Mouse (Mus musculus): Measurements from ENCODE around the gene BC028528. TPM values are rescaled to one million over a fixed set of nuclear protein-coding genes. Genes with fewer than 3 reads are reported as not detected.
"Not testable (repeated sequence)": the region's sequence is repeated elsewhere in the genome, so short reads cannot be mapped to it uniquely, and the experiment has no call there.

The BC028528 gene
- polyA plus RNA-seq, 1 experiment from 2014 or later, result 38.1 TPM

DNA sequence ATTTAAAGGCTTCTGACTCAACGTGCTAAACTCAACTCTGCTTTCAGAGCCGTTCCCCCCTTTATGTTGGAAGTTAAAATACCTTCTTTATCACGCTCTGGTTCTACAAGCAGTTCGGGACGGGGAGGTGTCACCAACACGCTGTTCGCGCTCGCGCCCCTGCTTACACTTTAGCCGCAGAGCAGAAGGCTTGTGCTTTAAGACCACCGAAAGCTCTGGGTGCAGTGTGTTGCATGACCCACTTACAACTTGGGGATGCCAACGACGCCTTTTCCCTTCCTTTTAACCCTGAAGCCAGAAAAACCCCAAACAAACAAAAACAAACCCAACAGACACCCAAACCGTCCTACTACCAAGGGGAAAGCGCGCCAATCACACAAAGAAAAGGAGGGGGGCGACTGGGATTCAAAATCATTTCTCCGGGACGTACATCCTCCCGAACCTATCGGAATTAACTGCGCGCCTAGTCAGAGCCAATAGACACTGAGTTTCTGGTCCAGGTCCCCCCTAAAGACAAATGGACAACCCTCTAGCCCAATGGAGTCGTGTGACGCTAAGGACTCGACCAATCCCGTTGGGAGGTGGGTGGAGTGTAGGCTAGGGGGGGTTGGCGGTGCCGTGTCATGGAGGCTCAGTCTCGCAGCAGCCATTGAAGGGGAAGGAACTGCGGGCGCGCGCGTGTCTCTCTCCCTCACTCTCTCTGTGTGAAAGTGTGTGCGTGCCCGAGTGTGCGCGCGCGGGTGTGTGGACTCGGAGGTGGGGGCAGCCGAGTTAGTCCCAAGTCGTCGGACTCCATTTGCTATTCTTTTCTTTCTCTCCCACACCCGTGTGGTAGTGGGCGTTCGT, 37.1 kb upstream of the BC028528 start, which contains the start of gene Anp32e:
TSS of gene Anp32e (plus strand) at position 589 of the 846 bp plus-strand sequence.
- Histone ChIP-seq H3K27ac (replicated peaks) (peak within 1 kb of the TSS; percentile 88), H3K4me3 (peak within 1 kb of the TSS; percentile 90), H3K4me2 (peak within 1 kb of the TSS; percentile 83), H3K9me3 (no peaks in the 10 kb centered on the region), H3K27me3 (replicated peaks) (no peaks in the 10 kb centered on the region), H3K9ac (peak within 1 kb of the TSS; percentile 98), H3K36me3 (peaks cover 6% of the 10 kb centered on the region), H3K4me1 (peaks cover 34% of the 10 kb centered on the region)
- peak; percentile 99 for ATAC-seq (ENCODE audit: extremely low read depth, insufficient number of reproducible peaks, low FRiP score, low TSS enrichment)
- WGBS, result under 1% methylated on average over 49 of the region's 49 CpGs

DNA sequence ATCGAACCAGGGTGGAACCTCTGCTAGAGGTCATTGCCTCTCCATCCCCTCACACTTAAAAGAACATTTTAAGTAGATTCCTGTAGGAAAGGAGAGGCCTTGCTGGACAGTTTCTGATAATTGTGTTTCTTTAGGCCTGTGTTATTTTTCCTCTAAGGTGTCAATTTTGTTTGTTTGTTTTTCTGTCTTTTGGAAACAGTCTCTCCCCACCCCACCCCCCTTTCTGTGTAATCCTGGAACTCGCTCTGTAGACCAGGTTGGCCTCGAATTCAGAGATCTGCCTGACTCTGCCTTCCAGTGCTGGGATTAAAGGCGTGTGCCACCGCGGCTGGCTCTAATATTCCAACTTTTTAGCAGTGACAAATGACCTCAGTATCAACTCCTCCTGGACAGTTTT, 36.5 kb upstream of the BC028528 start:
- WGBS, result 52% methylated on average over 6 of the region's 6 CpGs
- H3K4me3 ChIP-seq, result peak overlapping the region; percentile 90
- ATAC-seq (ENCODE audit: extremely low read depth, insufficient number of reproducible peaks, low FRiP score, low TSS enrichment), result no peak
- peaks cover 34% of the 10 kb centered on the region for H3K4me1 ChIP-seq
- peak overlapping the region; percentile 83 for H3K4me2 ChIP-seq
- H3K9me3 ChIP-seq, result no peaks in the 10 kb centered on the region
- no peaks in the 10 kb centered on the region for H3K27me3 ChIP-seq (replicated peaks)
- H3K9ac ChIP-seq, result peak overlapping the region; percentile 82
- H3K27ac ChIP-seq (replicated peaks), result peak overlapping the region; percentile 87
- H3K36me3 ChIP-seq, result peaks cover under 1% of the 10 kb centered on the region; the same call in 1 of the 2 replicates

DNA sequence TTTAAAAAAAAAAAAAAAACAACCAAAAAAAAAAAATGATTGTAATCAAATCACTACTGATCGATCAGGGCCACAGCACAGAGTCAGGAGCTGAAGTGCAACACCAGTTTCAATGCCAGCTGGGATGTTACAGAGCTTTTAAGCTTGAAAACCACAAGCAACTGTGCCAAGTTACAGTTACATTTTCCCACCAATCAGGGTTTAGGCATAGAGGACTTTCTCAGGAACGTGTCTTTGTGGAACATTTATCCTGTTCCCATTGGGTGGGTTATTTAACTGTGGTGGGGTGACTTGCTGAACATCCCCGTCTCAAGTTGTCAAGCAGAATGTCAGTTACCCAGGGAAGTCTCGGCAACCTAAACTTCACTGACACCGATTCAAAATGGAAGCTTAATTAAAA, 33.3 kb upstream of the BC028528 start:
- H3K4me3 ChIP-seq, result no peak overlapping the region
- WGBS, result 71% methylated on average over 5 of the region's 5 CpGs
- no peak for ATAC-seq (ENCODE audit: extremely low read depth, insufficient number of reproducible peaks, low FRiP score, low TSS enrichment)
- peaks cover 16% of the 10 kb centered on the region for H3K4me1 ChIP-seq
- H3K9me3 ChIP-seq, result no peaks in the 10 kb centered on the region
- no peak overlapping the region for H3K4me2 ChIP-seq
- no peaks in the 10 kb centered on the region for H3K27me3 ChIP-seq (replicated peaks)
- no peak overlapping the region for H3K9ac ChIP-seq
- H3K27ac ChIP-seq (replicated peaks), result no peak overlapping the region
- no peaks in the 10 kb centered on the region for H3K36me3 ChIP-seq

DNA sequence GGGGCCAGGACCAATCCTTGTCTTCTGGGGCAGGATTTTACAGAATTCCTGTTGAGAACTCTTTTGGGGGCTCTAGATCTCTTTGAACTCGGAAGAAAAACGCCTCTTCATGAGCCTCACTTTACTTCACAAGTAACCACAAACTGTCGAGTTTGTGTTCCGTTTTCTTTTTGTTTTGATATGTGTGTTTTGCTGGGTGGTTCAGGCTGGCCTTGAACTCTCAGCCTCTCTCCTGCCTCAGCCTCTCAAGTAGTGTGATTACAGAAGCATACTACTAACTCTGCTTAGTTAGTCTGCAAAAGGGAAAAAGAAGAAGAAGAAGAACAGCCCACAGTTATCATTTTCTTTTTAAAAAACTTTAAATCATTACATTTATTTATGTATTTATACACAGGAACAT, 32.4 kb upstream of the BC028528 start:
- Histone ChIP-seq H3K4me3 (no peak overlapping the region), H3K4me2 (no peak overlapping the region), H3K27ac (replicated peaks) (no peak overlapping the region), H3K9me3 (no peaks in the 10 kb centered on the region), H3K27me3 (replicated peaks) (no peaks in the 10 kb centered on the region), H3K36me3 (no peaks in the 10 kb centered on the region), H3K4me1 (peaks cover 16% of the 10 kb centered on the region), H3K9ac (no peak overlapping the region)
- 57% methylated on average over 4 of the region's 4 CpGs for WGBS
- no peak for ATAC-seq (ENCODE audit: extremely low read depth, insufficient number of reproducible peaks, low FRiP score, low TSS enrichment)

DNA sequence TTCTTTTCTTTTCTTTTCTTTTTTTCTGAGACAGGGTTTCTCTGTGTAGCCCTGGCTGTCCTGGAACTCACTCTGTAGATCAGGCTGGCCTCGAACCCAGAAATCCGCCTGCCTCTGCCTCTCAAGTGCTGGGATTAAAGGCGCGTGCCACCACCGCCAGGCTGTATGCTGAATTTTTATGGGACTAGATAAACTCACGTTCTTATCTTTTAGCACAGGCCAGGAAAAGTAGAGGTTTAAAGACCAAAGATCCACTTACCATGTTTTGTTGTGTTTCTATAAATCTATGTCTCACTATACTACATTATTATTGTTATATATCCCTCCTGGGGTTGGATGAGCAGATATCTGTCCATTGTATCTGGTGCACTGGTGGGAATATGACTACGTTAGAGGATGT, 31.6 kb upstream of the BC028528 start:
- not testable (repeated sequence) for H3K9ac ChIP-seq; H3K9me3 ChIP-seq; H3K4me3 ChIP-seq; H3K27me3 ChIP-seq (replicated peaks); H3K27ac ChIP-seq (replicated peaks); H3K4me2 ChIP-seq; H3K36me3 ChIP-seq; ATAC-seq (ENCODE audit: extremely low read depth, insufficient number of reproducible peaks, low FRiP score, low TSS enrichment)
- 80% methylated on average over 7 of the region's 7 CpGs for WGBS
- H3K4me1 ChIP-seq, result peaks cover 14% of the 10 kb centered on the region

DNA sequence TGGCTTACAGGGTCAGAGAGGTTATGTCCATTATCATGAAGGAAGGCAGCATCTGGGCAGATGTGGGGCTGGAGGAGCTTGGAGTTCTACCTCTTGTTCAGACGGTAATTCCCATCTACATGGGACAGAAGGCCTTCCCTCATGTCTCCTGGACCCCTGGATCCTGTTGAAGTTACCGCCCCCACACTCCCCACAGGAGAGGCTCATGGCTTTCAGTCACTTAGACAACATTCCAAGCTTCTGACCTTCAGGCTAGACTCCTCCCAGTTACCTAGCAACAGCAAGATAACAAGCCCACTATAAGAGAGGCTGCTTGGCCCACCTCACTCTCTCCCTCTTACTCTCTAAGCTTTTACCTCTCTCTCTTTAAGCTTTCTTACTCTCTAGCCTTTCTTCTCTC, 28.7 kb upstream of the BC028528 start:
- ATAC-seq (ENCODE audit: extremely low read depth, insufficient number of reproducible peaks, low FRiP score, low TSS enrichment); H3K27ac ChIP-seq (replicated peaks); H3K9ac ChIP-seq; H3K9me3 ChIP-seq; H3K4me1 ChIP-seq; H3K27me3 ChIP-seq (replicated peaks); H3K36me3 ChIP-seq; H3K4me3 ChIP-seq; H3K4me2 ChIP-seq: not testable (repeated sequence)
- 51% methylated on average over 2 of the region's 2 CpGs for WGBS

DNA sequence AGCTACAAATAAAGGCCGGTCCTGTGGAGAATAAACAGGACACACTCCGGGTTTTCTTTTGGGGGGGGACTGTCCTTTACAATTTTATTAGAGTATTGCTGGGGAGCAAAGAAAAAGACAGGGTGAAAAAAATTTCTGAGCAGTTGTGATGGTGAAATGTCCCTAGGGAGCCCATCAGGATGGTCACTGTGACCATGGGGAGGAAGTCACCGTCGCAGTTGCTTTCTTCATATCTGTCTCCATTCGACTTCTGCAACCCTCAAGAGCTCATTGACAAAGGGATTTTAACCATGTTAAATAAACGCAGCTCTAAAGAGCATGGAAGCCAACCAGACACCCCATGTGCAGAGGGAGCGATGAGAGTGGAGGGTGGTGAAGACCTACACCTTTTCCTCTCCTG, 25.0 kb upstream of the BC028528 start:
- Histone ChIP-seq H3K27ac (replicated peaks) (no peak overlapping the region), H3K27me3 (replicated peaks) (no peaks in the 10 kb centered on the region), H3K9ac (no peak overlapping the region), H3K36me3 (no peaks in the 10 kb centered on the region), H3K4me2 (no peak overlapping the region), H3K4me1 (0 out of 2 replicates have a peak, but pooled peaks cover 9% of the 10 kb centered on the region), H3K9me3 (no peaks in the 10 kb centered on the region), H3K4me3 (no peak overlapping the region)
- no peak for ATAC-seq (ENCODE audit: extremely low read depth, insufficient number of reproducible peaks, low FRiP score, low TSS enrichment)
- WGBS, result 61% methylated on average over 7 of the region's 7 CpGs

DNA sequence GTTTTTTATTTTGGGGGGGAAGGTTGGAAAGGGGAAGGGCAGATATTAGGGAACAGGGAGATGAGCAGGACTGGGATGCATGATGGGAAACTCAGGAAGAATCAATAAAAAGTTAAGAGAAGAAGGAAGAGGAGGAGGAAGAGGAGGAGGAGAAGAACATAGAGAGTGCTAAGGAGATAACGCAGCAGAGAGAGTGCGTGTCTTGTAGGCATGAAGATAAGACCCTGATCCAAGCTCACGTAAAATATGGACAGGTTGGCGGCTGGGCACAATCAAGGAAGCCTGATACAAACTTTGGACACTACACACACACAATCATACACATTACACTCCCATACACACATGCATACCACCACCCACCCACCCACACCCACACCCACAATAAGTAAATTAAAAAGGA, 22.9 kb upstream of the BC028528 start:
- 62% methylated on average over 4 of the region's 4 CpGs for WGBS
- Histone ChIP-seq H3K4me1 (no peaks in the 10 kb centered on the region), H3K9ac (no peak overlapping the region), H3K9me3 (no peaks in the 10 kb centered on the region), H3K4me2 (no peak overlapping the region), H3K36me3 (no peaks in the 10 kb centered on the region), H3K4me3 (no peak overlapping the region), H3K27me3 (replicated peaks) (no peaks in the 10 kb centered on the region), H3K27ac (replicated peaks) (no peak overlapping the region)
- ATAC-seq (ENCODE audit: extremely low read depth, insufficient number of reproducible peaks, low FRiP score, low TSS enrichment), result no peak

DNA sequence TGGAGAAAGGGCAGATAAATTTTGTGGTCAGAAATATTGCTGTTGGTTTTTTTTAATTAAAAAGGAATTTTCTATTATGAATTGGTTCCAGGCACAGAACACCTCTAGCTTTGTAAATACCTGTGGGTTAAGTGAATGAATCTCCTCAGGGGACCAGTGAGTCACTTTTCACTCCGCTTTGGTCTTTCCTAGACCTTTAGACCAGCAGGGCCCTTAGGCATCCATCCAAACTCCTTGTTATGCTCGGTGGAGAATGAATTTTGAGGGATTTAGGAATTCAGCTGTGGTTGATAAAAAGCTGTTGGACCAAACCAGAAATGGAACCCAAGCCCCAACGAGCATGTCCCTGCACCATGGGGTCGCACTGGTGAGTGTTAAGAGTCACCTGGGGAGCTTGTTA, 15.8 kb upstream of the BC028528 start:
- H3K9ac ChIP-seq, result no peak overlapping the region
- H3K4me1 ChIP-seq, result peaks cover 45% of the 10 kb centered on the region
- no peak overlapping the region for H3K4me2 ChIP-seq
- WGBS, result 50% methylated on average over 4 of the region's 4 CpGs
- H3K36me3 ChIP-seq, result no peaks in the 10 kb centered on the region
- H3K27me3 ChIP-seq (replicated peaks), result peaks cover 12% of the 10 kb centered on the region
- no peak overlapping the region for H3K27ac ChIP-seq (replicated peaks)
- no peak overlapping the region for H3K4me3 ChIP-seq
- no peak for ATAC-seq (ENCODE audit: extremely low read depth, insufficient number of reproducible peaks, low FRiP score, low TSS enrichment)
- no peaks in the 10 kb centered on the region for H3K9me3 ChIP-seq

DNA sequence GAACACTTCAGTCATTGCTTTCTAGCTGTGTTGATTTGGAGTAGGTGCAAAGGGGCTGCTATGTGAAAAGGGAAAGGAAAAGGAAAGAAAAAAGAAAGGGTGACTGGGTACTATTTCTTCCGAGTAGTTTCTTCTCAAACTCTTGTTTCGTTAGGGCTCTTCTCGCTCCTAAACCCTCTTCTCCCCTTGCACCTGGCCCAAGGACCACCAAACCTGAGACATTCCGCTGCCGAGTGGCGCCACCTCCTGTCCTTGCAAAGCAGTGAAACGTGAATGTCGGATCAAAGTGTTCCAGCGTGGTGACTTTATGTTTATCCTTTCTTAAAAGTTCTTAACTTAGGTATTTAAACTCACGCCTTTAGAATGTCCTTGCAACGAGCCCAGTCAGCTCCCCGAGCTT, 15.1 kb upstream of the BC028528 start:
- WGBS, result under 1% methylated on average over 12 of the region's 12 CpGs
- Histone ChIP-seq H3K27me3 (replicated peaks) (peaks cover 12% of the 10 kb centered on the region), H3K9ac (peak overlapping the region; percentile 66), H3K27ac (replicated peaks) (no peak overlapping the region), H3K4me1 (peaks cover 53% of the 10 kb centered on the region), H3K9me3 (no peaks in the 10 kb centered on the region), H3K36me3 (no peaks in the 10 kb centered on the region), H3K4me3 (peak overlapping the region; percentile 51), H3K4me2 (peak overlapping the region; percentile 80)
- no peak for ATAC-seq (ENCODE audit: extremely low read depth, insufficient number of reproducible peaks, low FRiP score, low TSS enrichment)

DNA sequence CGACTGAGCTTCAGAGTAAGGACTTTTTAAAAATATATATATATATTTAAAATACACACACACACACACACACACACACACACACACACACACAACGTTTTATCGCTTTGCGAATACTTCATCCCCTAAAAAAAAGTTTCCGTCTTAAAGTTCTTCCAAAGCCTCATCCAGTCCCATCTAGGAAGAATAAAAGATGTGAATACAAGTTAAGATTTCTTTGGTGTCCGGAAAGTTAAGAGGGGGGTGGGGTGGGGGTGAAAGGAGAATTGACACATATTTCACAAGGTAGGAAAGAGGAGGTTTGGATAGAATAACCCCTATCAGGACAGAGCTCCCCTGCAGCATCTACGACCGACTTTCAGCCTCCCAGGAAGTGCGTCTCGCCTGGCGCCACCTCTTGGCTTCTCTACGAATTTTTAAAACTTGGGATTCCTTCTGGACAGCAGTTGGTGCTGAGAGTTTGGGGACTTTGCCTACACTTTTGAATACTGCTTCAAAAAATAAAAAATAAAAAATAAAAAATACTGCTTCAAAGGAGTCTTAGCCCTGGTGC, 14.2 kb upstream of the BC028528 start:
- Histone ChIP-seq H3K27ac (replicated peaks) (0 out of 2 replicates have a peak overlapping the region, but pooled peaks have one; percentile 84), H3K9ac (peak overlapping the region; percentile 80), H3K4me3 (peak overlapping the region; percentile 51), H3K9me3 (no peaks in the 10 kb centered on the region), H3K4me2 (peak overlapping the region; percentile 80), H3K27me3 (replicated peaks) (peaks cover 12% of the 10 kb centered on the region), H3K4me1 (peaks cover 58% of the 10 kb centered on the region), H3K36me3 (no peaks in the 10 kb centered on the region)
- WGBS, result under 1% methylated on average over 12 of the region's 12 CpGs
- no peak for ATAC-seq (ENCODE audit: extremely low read depth, insufficient number of reproducible peaks, low FRiP score, low TSS enrichment)

Measured in heart, embryonic 13.5 days (tissue).